Mouse (Mus musculus) ES-E14 (cell line): ENCODE data around the gene Ube2h. TPM values are rescaled to one million over a fixed set of nuclear protein-coding genes. Genes with fewer than 3 reads are reported as not detected.

Source experiments
- DNase-seq: peaks from one replicate; pipeline ENCODE4 v3.0.0-alpha.2; 2013; ENCODE audit warnings: low read depth, low spot score
- H3K27ac ChIP-seq: 2 replicates; pipeline ENCODE4 v1.5.1; 2012; ENCODE audit warnings: low read depth, mild to moderate bottlenecking, low read length, moderate library complexity, mixed read lengths; ENCODE audit not compliant: poor library complexity, insufficient read depth, severe bottlenecking
- H3K36me3 ChIP-seq: 2 replicates; pipeline ENCODE4 v1.6.1; 2012; ENCODE audit warnings: mild to moderate bottlenecking, low read length, moderate library complexity, mixed read lengths; ENCODE audit not compliant: control insufficient read depth, poor library complexity, insufficient read depth, severe bottlenecking
- H3K4me1 ChIP-seq, 2 experiments: fragments of 150-350 bp in 1 of 2; sonication (generic) in 1 of 2; 2 replicates each; pipeline ENCODE4 v1.6.1; 2012; ENCODE audit warnings: low read length in 2 of 2, mild to moderate bottlenecking in 1 of 2, mixed read lengths in 1 of 2; ENCODE audit not compliant: control insufficient read depth in 2 of 2, insufficient read depth in 2 of 2, poor library complexity in 1 of 2
- H3K4me3 ChIP-seq, 2 experiments: fragments of 150-350 bp in 1 of 2; sonication (generic) in 1 of 2; 2 replicates each; pipeline ENCODE4 v1.5.1; 2012; ENCODE audit warnings: low read length in 2 of 2, low read depth in 1 of 2, mild to moderate bottlenecking in 1 of 2, mixed read lengths in 1 of 2; ENCODE audit not compliant: insufficient read depth in 1 of 2, poor library complexity in 1 of 2, severe bottlenecking in 1 of 2
- H3K9ac ChIP-seq: 2 replicates; pipeline ENCODE4 v1.6.1; 2012; ENCODE audit warnings: low read depth, mild to moderate bottlenecking, low read length, mixed read lengths; ENCODE audit not compliant: poor library complexity, insufficient read depth, severe bottlenecking
- H3K9me3 ChIP-seq: fragments of 150-350 bp; sonication (generic); 2 replicates; pipeline ENCODE4 v1.6.1; 2012; ENCODE audit warnings: low read depth, mild to moderate bottlenecking, low read length; ENCODE audit not compliant: control insufficient read depth, insufficient read depth
- CHD2 ChIP-seq: IDR thresholded peaks from 2 replicates; pipeline ENCODE4 v1.6.1; 2014; ENCODE audit warnings: mild to moderate bottlenecking, low read depth, low read length, inconsistent platforms
- HCFC1 ChIP-seq: IDR thresholded peaks from 2 replicates; pipeline ENCODE4 v1.6.1; 2012; ENCODE audit warnings: low read length, inconsistent platforms, borderline replicate concordance; ENCODE audit not compliant: insufficient read depth
- MAFK ChIP-seq: IDR thresholded peaks from 2 replicates; pipeline ENCODE4 v1.6.1; 2014; ENCODE audit warnings: mild to moderate bottlenecking, low read depth, low read length, inconsistent platforms; ENCODE audit not compliant: insufficient read depth
- ZC3H11A ChIP-seq: IDR thresholded peaks from 2 replicates; pipeline ENCODE4 v1.6.1; 2012; ENCODE audit warnings: low read depth, mild to moderate bottlenecking, inconsistent platforms, low read length, borderline replicate concordance
- ZNF384 ChIP-seq: IDR thresholded peaks from 2 replicates; pipeline ENCODE4 v1.6.1; 2012; ENCODE audit warnings: low read depth, low read length, inconsistent platforms
- in situ Hi-C, 2 experiments: fragments of 600-800 bp; cut with MboI; formaldehyde crosslinking; loops; one replicate each; pipeline ENCODE4 v1.15.1; 2025; ENCODE audit warnings: low sequenced_read_pairs in 2 of 2, inconsistent platforms in 1 of 2; ENCODE audit not compliant: unreplicated experiment in 2 of 2
- total RNA-seq: library from RNA; depleted of rRNA; stranded (reverse); fragments of 300-350 nt; gene quantifications from 2 replicates; pipeline ENCODE4 v1.2.3, GENCODE M21; 2012

Gene Ube2h
- total RNA-seq, 1 experiment, result 16.6 TPM

- no peak for TF ChIP-seq ZC3H11A
- Histone ChIP-seq H3K9ac (no peak overlapping the region), H3K4me1 (no peaks in the 10 kb centered on the region), H3K27ac (no peak overlapping the region), H3K4me3 (no peak overlapping the region), H3K9me3 (no peaks in the 10 kb centered on the region), H3K36me3 (no peaks in the 10 kb centered on the region)
- DNase-seq, result no peak
- in situ Hi-C loops, result no loop called here
Observed at GRCm38 (mm10) chr6:30347288-30347801, 43.0 kb upstream of the Ube2h start.

GRCm38 (mm10) chr6:30346737-30347136, 42.4 kb upstream of the Ube2h start:
- no peak for DNase-seq
- H3K9me3 ChIP-seq, result no peaks in the 10 kb centered on the region
- no peaks in the 10 kb centered on the region for H3K36me3 ChIP-seq
- no peak overlapping the region for H3K27ac ChIP-seq
- no peak for TF ChIP-seq ZNF384
- no peak for TF ChIP-seq MAFK
- no peak for TF ChIP-seq CHD2
- TF ChIP-seq ZC3H11A, result no peak
- TF ChIP-seq HCFC1, result no peak
- H3K4me1 ChIP-seq, result no peaks in the 10 kb centered on the region
- no peak overlapping the region for H3K4me3 ChIP-seq
- no peak overlapping the region for H3K9ac ChIP-seq
- in situ Hi-C loops, result no loop called here

GRCm38 (mm10) chr6:30344032-30344431, 39.7 kb upstream of the Ube2h start:
- DNase-seq, result no peak
- no peak for TF ChIP-seq ZNF384
- no peak for TF ChIP-seq ZC3H11A
- no peak for TF ChIP-seq MAFK
- TF ChIP-seq CHD2, result no peak
- no peak for TF ChIP-seq HCFC1
- no peak overlapping the region for H3K9ac ChIP-seq
- no peaks in the 10 kb centered on the region for H3K36me3 ChIP-seq
- H3K27ac ChIP-seq, result no peak overlapping the region
- H3K4me3 ChIP-seq, result no peak overlapping the region
- in situ Hi-C loops, result no loop called here
- H3K9me3 ChIP-seq, result no peaks in the 10 kb centered on the region
- no peaks in the 10 kb centered on the region for H3K4me1 ChIP-seq

- no peak overlapping the region for H3K9ac ChIP-seq
- no peak overlapping the region for H3K27ac ChIP-seq
- TF ChIP-seq ZC3H11A (no peak), ZNF384 (no peak), MAFK (no peak), HCFC1 (no peak), CHD2 (no peak)
- H3K4me1 ChIP-seq, result no peaks in the 10 kb centered on the region
- no peaks in the 10 kb centered on the region for H3K36me3 ChIP-seq
- DNase-seq, result no peak
- in situ Hi-C loops, result no loop called here
- no peaks in the 10 kb centered on the region for H3K9me3 ChIP-seq
- no peak overlapping the region for H3K4me3 ChIP-seq
Observed at GRCm38 (mm10) chr6:30340231-30340873, 36.0 kb upstream of the Ube2h start.

- H3K4me3 ChIP-seq, result no peak overlapping the region
- H3K27ac ChIP-seq, result no peak overlapping the region
- DNase-seq, result no peak
- no peak for TF ChIP-seq ZNF384
- H3K9ac ChIP-seq, result no peak overlapping the region
- H3K36me3 ChIP-seq, result no peaks in the 10 kb centered on the region
- in situ Hi-C loops, result no loop called here
- no peaks in the 10 kb centered on the region for H3K9me3 ChIP-seq
- H3K4me1 ChIP-seq, result no peaks in the 10 kb centered on the region
Observed at GRCm38 (mm10) chr6:30336912-30337311, 32.6 kb upstream of the Ube2h start.
